Mouse (Mus musculus) heart, adult 2 months (tissue): Measurements from ENCODE around the gene Ccdc85b.

Experiments
- CTCF ChIP-seq: fragments of 200-600 bp; IDR thresholded peaks from 2 replicates; pipeline ENCODE4 v1.8.1; 2022; ENCODE audit warnings: antibody characterized with exemption, mild to moderate bottlenecking, moderate library complexity
- EP300 ChIP-seq: fragments of 200-500 bp; IDR thresholded peaks from 2 replicates; pipeline ENCODE4 v1.6.1; 2011; ENCODE audit warnings: low read depth, low read length, control low read depth; ENCODE audit not compliant: insufficient read depth
- POLR2A ChIP-seq: fragments of 200-500 bp; IDR thresholded peaks from 2 replicates; pipeline ENCODE4 v1.6.1; 2011; ENCODE audit warnings: mild to moderate bottlenecking, low read depth, low read length, control low read depth; ENCODE audit not compliant: insufficient read depth

DNA sequence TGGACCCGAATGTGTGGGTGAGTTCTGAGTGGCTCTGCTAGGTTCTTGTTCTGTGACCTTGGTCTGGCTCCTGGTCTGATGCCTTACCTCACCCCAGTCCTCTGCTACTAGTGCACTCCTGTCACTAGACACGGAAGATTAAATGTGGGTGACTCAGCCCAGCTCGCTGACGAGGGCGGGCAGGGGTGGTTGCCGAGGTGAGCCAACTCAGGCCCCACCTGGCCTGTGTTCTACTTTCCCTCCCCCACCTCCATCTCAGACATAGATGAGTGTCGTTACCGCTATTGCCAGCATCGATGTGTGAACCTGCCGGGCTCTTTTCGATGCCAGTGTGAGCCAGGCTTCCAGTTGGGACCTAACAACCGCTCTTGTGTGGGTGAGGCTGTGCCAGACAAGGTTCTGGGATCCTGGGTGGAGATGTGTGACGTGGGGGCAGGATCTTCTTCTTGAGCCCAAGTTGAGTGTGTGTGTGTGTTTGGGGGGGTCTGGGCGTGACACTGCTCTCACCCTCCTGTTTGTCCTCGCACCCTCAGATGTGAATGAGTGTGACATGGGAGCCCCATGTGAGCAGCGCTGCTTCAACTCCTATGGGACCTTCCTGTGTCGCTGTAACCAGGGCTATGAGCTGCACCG lies 20.1 kb upstream of the Ccdc85b start:
- no peak for TF ChIP-seq EP300
- TF ChIP-seq CTCF: no peak
- no peak for TF ChIP-seq POLR2A
